Mouse (Mus musculus) forebrain, embryonic 11.5 days (tissue): ENCODE data around the gene Rnf223. TPM values are rescaled to one million over a fixed set of nuclear protein-coding genes. Genes with fewer than 3 reads are reported as not detected.
A peak's percentile ranks its signal among the peaks of the same experiment; 100 is the strongest.
"Not testable (repeated sequence)": the region's sequence is repeated elsewhere in the genome, so short reads cannot be mapped to it uniquely, and the experiment has no call there.

Experiments
- ATAC-seq: fragments of 200-750 bp; cut with Nextera tagmentation; replicated peaks from 2 replicates; pipeline ENCODE4 v1.8.0; 2017; ENCODE audit warnings: moderate TSS enrichment; ENCODE audit not compliant: low FRiP score
- DNase-seq: peaks from one replicate; pipeline ENCODE4 v3.0.0-alpha.2; 2017; ENCODE audit warnings: low spot score
- H3K27ac ChIP-seq: fragments of 300-500 bp; sonication (generic); 2 replicates; pipeline ENCODE4 v1.5.1; 2014; ENCODE audit warnings: low read depth, low read length
- H3K27me3 ChIP-seq: fragments of 300-500 bp; sonication (generic); 2 replicates; pipeline ENCODE4 v1.6.1; 2014; ENCODE audit warnings: mild to moderate bottlenecking, low read length, mixed read lengths; ENCODE audit not compliant: control insufficient read depth, insufficient read depth
- H3K36me3 ChIP-seq: fragments of 300-500 bp; sonication (generic); 2 replicates; pipeline ENCODE4 v1.6.1; 2014; ENCODE audit warnings: mild to moderate bottlenecking, low read length, moderate library complexity, mixed read lengths; ENCODE audit not compliant: control insufficient read depth, insufficient read depth
- H3K4me1 ChIP-seq: fragments of 300-500 bp; sonication (generic); replicated peaks from 2 replicates; pipeline ENCODE4 v1.6.1; 2014; ENCODE audit warnings: low read length, mixed read lengths; ENCODE audit not compliant: control insufficient read depth, insufficient read depth
- H3K4me2 ChIP-seq: fragments of 300-500 bp; sonication (generic); 2 replicates; pipeline ENCODE4 v1.6.1; 2014; ENCODE audit warnings: low read depth, mild to moderate bottlenecking, low read length, moderate library complexity, mixed read lengths; ENCODE audit not compliant: severe bottlenecking
- H3K4me3 ChIP-seq: fragments of 300-500 bp; sonication (generic); 2 replicates; pipeline ENCODE4 v1.5.1; 2014; ENCODE audit warnings: low read depth, low read length
- H3K9ac ChIP-seq: fragments of 300-500 bp; sonication (generic); 2 replicates; pipeline ENCODE4 v1.6.1; 2014; ENCODE audit warnings: low read length
- H3K9me3 ChIP-seq: fragments of 300-500 bp; sonication (generic); 2 replicates; pipeline ENCODE4 v1.6.1; 2016; ENCODE audit warnings: low read length, mixed read lengths; ENCODE audit not compliant: control insufficient read depth
- WGBS: fragments of 180-500 bp; shearing (Covaris S2); extraction: QIAGEN DNeasy Blood & Tissue Kit; methylation state at CpG from one replicate; pipeline ENCODE4 v1.1.7; 2014; 5-methylcytosine and 5-hydroxymethylcytosine counted together
- polyA plus RNA-seq: library from polyadenylated mRNA; unstranded; fragments of >200 nt; fragmentation: Nextera tagmentation; extraction: Ambion mirVana; gene quantifications from 2 replicates; pipeline ENCODE4 v1.2.1, GENCODE M21; 2014

Gene Rnf223
- polyA plus RNA-seq, 1 experiment from 2014 or later = 1.0 TPM

- Histone ChIP-seq H3K4me3 (no peak overlapping the region), H3K36me3 (no peaks in the 10 kb centered on the region), H3K9ac (no peak overlapping the region), H3K4me2 (no peak overlapping the region), H3K27ac (no peak overlapping the region), H3K9me3 (no peaks in the 10 kb centered on the region), H3K4me1 (no peaks in the 10 kb centered on the region), H3K27me3 (no peaks in the 10 kb centered on the region)
- no peak for DNase-seq
- WGBS = 93% methylated on average over 13 of the region's 13 CpGs
- no peak for ATAC-seq
These were observed 4.8 kb downstream of the Rnf223 start for GRCm38 (mm10) chr4:156135112-156135511.

GRCm38 (mm10) chr4:156135801-156136200, 5.5 kb downstream of the Rnf223 start:
- Histone ChIP-seq H3K27me3 (no peaks in the 10 kb centered on the region), H3K36me3 (no peaks in the 10 kb centered on the region), H3K9me3 (no peaks in the 10 kb centered on the region), H3K4me2 (no peak overlapping the region), H3K4me3 (no peak overlapping the region), H3K27ac (no peak overlapping the region), H3K9ac (no peak overlapping the region), H3K4me1 (no peaks in the 10 kb centered on the region)
- no peak for ATAC-seq
- no peak for DNase-seq
- WGBS = 93% methylated on average over 14 of the region's 14 CpGs

DNA sequence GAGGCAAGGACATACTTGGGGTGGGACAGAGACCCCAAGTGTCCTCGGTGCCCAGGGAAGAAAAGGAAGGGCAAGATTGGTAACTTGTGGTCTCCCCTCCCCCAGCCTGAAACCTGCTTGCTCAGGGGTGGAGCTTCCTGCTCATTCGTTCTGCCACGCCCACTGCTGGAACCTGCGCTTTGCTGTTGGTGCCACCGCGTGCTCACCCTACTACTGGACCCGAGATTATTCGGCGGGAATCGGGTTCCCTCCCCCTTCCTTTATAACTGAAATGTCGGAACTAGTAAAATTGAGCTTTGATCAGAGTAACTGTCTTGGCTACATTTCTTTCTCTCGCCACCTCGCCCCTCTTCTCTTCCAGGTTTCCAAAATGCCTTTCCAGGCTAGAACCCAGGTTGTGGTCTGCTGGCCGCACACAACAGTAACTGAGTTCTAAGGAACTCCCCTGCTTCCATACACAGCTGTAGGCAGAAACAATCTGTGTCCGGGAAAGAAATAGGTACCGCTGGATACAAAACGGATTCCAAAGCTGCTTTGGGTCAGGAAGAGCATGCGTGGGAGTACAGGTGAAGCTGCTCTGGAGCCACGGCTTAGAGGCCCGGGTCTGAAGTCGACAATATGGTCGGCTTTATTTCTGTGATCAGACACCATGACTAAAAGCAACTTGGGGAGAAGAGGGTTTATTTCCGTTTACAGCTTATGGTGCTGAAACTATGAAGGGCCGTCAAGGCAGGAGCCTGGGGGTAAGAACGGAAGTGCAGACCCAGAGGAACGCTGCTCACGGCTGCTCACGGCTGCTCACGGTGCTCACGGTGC, 6.2 kb downstream of the Rnf223 start:
- Histone ChIP-seq H3K36me3 (no peaks in the 10 kb centered on the region), H3K4me1 (no peaks in the 10 kb centered on the region), H3K9me3 (no peaks in the 10 kb centered on the region), H3K4me2 (no peak overlapping the region), H3K4me3 (no peak overlapping the region), H3K27ac (no peak overlapping the region), H3K27me3 (no peaks in the 10 kb centered on the region), H3K9ac (no peak overlapping the region)
- 95% methylated on average over 30 of the region's 30 CpGs for WGBS
- DNase-seq (no peak), ATAC-seq (no peak)

DNA sequence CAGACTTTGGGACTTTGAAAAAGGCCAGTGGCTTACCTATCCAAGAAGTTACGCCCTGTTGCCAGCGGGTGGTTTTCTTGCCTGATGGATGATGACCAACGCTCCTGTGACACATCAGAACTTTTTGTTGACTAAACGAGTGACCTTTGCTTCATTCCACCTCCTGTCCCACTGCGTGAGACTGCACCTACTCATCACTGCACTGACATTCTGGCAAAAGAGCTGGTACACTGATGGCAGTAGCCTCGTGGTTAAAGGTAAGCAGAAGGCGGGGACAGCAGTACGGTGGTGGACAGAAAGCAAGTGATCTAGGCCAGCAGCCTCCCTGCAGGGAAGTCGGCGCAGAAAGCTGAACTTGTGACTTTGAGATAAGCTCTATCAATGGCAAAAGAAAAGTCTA, 20.6 kb downstream of the Rnf223 start:
- H3K27me3 ChIP-seq, H3K4me1 ChIP-seq, H3K27ac ChIP-seq, H3K9me3 ChIP-seq, H3K9ac ChIP-seq, H3K36me3 ChIP-seq, ATAC-seq, H3K4me2 ChIP-seq, H3K4me3 ChIP-seq: not testable (repeated sequence)
- 92% methylated on average over 10 of the region's 10 CpGs for WGBS
- DNase-seq = peak; percentile 9

DNA sequence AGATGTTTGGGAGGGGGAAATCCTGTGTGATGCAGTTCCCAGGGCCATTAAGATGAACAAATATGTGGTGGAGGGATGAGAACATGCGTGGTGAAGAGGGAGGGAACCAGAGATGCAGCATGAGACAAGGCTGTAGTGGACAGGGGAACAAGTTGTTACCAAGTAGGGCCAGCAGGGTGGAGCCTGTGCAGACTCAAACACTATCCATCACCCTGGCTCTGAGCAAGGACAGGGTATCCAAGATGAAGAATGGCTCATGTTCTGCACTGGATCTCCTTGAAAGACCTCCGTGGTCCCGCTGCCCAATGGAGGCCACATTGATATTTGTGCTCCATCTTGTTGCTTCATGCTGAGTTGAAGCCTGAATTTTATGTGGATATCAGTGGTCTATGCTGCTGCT, 24.5 kb downstream of the Rnf223 start:
- no peaks in the 10 kb centered on the region for H3K27me3 ChIP-seq
- DNase-seq (peak; percentile 27), ATAC-seq (no peak)
- no peaks in the 10 kb centered on the region for H3K4me1 ChIP-seq
- no peak overlapping the region for H3K4me2 ChIP-seq
- H3K36me3 ChIP-seq = no peaks in the 10 kb centered on the region
- no peak overlapping the region for H3K9ac ChIP-seq
- 90% methylated on average over 3 of the region's 3 CpGs for WGBS
- H3K27ac ChIP-seq = no peak overlapping the region
- no peak overlapping the region for H3K4me3 ChIP-seq
- H3K9me3 ChIP-seq = no peaks in the 10 kb centered on the region; the same call in 1 of the 2 replicates

DNA sequence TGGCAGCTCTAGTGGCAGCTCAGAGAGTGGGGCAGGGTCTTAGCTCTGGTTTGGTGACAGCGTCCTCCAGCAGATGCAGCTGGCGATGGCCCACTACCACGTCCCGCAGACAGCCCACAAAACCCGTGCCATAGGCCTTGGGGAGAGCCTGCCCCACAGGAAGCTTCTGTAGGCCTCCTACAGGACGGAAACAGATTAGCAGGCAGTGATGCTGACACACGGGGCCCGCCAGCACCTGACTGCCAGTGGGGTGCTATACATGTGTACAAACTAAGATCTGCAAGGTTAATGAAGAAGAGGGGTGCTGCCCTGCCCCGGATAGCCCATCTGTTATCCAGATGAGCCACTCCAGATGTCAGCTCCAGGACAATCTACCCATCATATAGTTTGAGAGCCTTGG, 36.2 kb downstream of the Rnf223 start:
- Histone ChIP-seq H3K27me3 (no peaks in the 10 kb centered on the region), H3K27ac (no peak overlapping the region), H3K4me3 (no peak overlapping the region), H3K4me1 (no peaks in the 10 kb centered on the region), H3K9ac (no peak overlapping the region), H3K9me3 (no peaks in the 10 kb centered on the region; the same call in 1 of the 2 replicates), H3K4me2 (no peak overlapping the region), H3K36me3 (peaks cover 54% of the 10 kb centered on the region)
- ATAC-seq (no peak), DNase-seq (peak; percentile 45)
- 93% methylated on average over 9 of the region's 9 CpGs for WGBS

- DNase-seq (peak; percentile 42), ATAC-seq (no peak)
- Histone ChIP-seq H3K36me3 (peaks cover 60% of the 10 kb centered on the region), H3K9ac (no peak overlapping the region), H3K4me3 (no peak overlapping the region), H3K27ac (no peak overlapping the region), H3K4me1 (no peaks in the 10 kb centered on the region), H3K9me3 (no peaks in the 10 kb centered on the region), H3K4me2 (no peak overlapping the region), H3K27me3 (no peaks in the 10 kb centered on the region)
- 98% methylated on average over 8 of the region's 8 CpGs for WGBS
These were observed 38.3 kb downstream of the Rnf223 start for GRCm38 (mm10) chr4:156168611-156169010.

GRCm38 (mm10) chr4:156169129-156169528, 38.8 kb downstream of the Rnf223 start:
- WGBS = 95% methylated on average over 10 of the region's 10 CpGs
- Histone ChIP-seq H3K27me3 (no peaks in the 10 kb centered on the region), H3K4me1 (no peaks in the 10 kb centered on the region), H3K27ac (no peak overlapping the region), H3K9me3 (no peaks in the 10 kb centered on the region), H3K4me2 (no peak overlapping the region), H3K4me3 (no peak overlapping the region), H3K9ac (no peak overlapping the region), H3K36me3 (peaks cover 60% of the 10 kb centered on the region)
- ATAC-seq (no peak), DNase-seq (peak; percentile 47)

- Histone ChIP-seq H3K36me3 (peaks cover 62% of the 10 kb centered on the region), H3K4me1 (no peaks in the 10 kb centered on the region), H3K27ac (no peak overlapping the region), H3K9ac (no peak overlapping the region), H3K9me3 (no peaks in the 10 kb centered on the region), H3K4me2 (no peak overlapping the region), H3K4me3 (no peak overlapping the region), H3K27me3 (no peaks in the 10 kb centered on the region)
- WGBS = 94% methylated on average over 11 of the region's 11 CpGs
- ATAC-seq (no peak), DNase-seq (peak; percentile 41)
These were observed 41.5 kb downstream of the Rnf223 start for GRCm38 (mm10) chr4:156171828-156172227.
